Mouse (Mus musculus) MEL (cell line): ENCODE data around the gene Padi4. TPM values are rescaled to one million over a fixed set of nuclear protein-coding genes. Genes with fewer than 3 reads are reported as not detected.
A peak's percentile ranks its signal among the peaks of the same experiment; 100 is the strongest.

ENCODE experiments used
- CHD1 ChIP-seq: IDR thresholded peaks from 2 replicates; pipeline ENCODE4 v1.6.1; 2012; ENCODE audit warnings: low read depth, mild to moderate bottlenecking, inconsistent platforms, low read length, improper control_type of control experiment
- CTCF ChIP-seq, 3 experiments: IDR thresholded peaks in 2 of 3; conservative IDR thresholded peaks in 1 of 3; 2 replicates each; pipeline ENCODE4 v1.5.1; 2011 to 2012; ENCODE audit warnings: low read length in 3 of 3, low read depth in 2 of 3, mild to moderate bottlenecking in 2 of 3, improper control_type of control experiment in 1 of 3, inconsistent platforms in 1 of 3, mixed read lengths in 1 of 3, moderate library complexity in 1 of 3; ENCODE audit not compliant: control insufficient read depth in 1 of 3, insufficient read depth in 1 of 3, poor library complexity in 1 of 3, severe bottlenecking in 1 of 3
- E2F4 ChIP-seq: IDR thresholded peaks from 2 replicates; pipeline ENCODE4 v1.6.1; 2011; ENCODE audit warnings: low read depth, low read length, improper control_type of control experiment, borderline replicate concordance
- ELF1 ChIP-seq: IDR thresholded peaks from 2 replicates; pipeline ENCODE4 v1.6.1; 2014; ENCODE audit warnings: low read depth, mild to moderate bottlenecking, inconsistent platforms, low read length, improper control_type of control experiment, moderate library complexity
- GABPA ChIP-seq: IDR thresholded peaks from 2 replicates; pipeline ENCODE4 v1.6.1; 2012; ENCODE audit warnings: low read depth, mild to moderate bottlenecking, inconsistent platforms, low read length, improper control_type of control experiment, moderate library complexity
- HCFC1 ChIP-seq: IDR thresholded peaks from 2 replicates; pipeline ENCODE4 v1.6.1; 2012; ENCODE audit warnings: low read depth, mild to moderate bottlenecking, inconsistent platforms, low read length, improper control_type of control experiment, moderate library complexity
- NRF1 ChIP-seq: IDR thresholded peaks from 2 replicates; pipeline ENCODE4 v1.6.1; 2014; ENCODE audit warnings: low read depth, mild to moderate bottlenecking, inconsistent platforms, low read length, improper control_type of control experiment, moderate library complexity; ENCODE audit not compliant: poor library complexity, insufficient read depth, severe bottlenecking
- POLR2AphosphoS2 ChIP-seq: IDR thresholded peaks from 2 replicates; pipeline ENCODE4 v1.6.1; 2011; ENCODE audit warnings: low read length, improper control_type of control experiment
- RCOR1 ChIP-seq: IDR thresholded peaks from 2 replicates; pipeline ENCODE4 v1.6.1; 2012; ENCODE audit warnings: low read depth, mild to moderate bottlenecking, inconsistent platforms, low read length, improper control_type of control experiment
- TBP ChIP-seq: IDR thresholded peaks from 2 replicates; pipeline ENCODE4 v1.8.0; 2011; ENCODE audit warnings: low read depth, low read length, improper control_type of control experiment
- UBTF ChIP-seq: IDR thresholded peaks from 2 replicates; pipeline ENCODE4 v1.6.1; 2012; ENCODE audit warnings: low read depth, mild to moderate bottlenecking, inconsistent platforms, low read length, improper control_type of control experiment, moderate library complexity, borderline replicate concordance; ENCODE audit not compliant: insufficient read depth
- ZC3H11A ChIP-seq: IDR thresholded peaks from 2 replicates; pipeline ENCODE4 v1.6.1; 2012; ENCODE audit warnings: low read depth, mild to moderate bottlenecking, inconsistent platforms, low read length, improper control_type of control experiment
- polyA plus RNA-seq, 2 experiments: library from polyadenylated mRNA; stranded (reverse) in 1 of 2; unstranded in 1 of 2; fragments of >175 nt in 1 of 2; fragments of >200 nt in 1 of 2; gene quantifications; 2 replicates each; pipeline versions ENCODE4 v1.2.1 to v1.2.4; 2012; ENCODE audit warnings: low replicate concordance in 2 of 2, low read depth in 1 of 2; ENCODE audit not compliant: insufficient read length in 2 of 2, insufficient read depth in 1 of 2, missing spikeins in 1 of 2
- total RNA-seq: library from RNA; depleted of rRNA; stranded (reverse); fragments of 300-350 nt; gene quantifications from 2 replicates; pipeline ENCODE4 v1.2.3, GENCODE M21; 2012; rRNA removed

The Padi4 gene
- total and polyA plus RNA-seq, 3 experiments: not detected

GRCm38 (mm10) chr4:140699441-140700127 lies 74.5 kb downstream of the Padi4 start (continued):
- 0 out of 2 replicates have a peak, but pooled peaks have one; percentile 59 for TF ChIP-seq CHD1
- no peak for TF ChIP-seq CTCF (IDR thresholded peaks at IDR 0.05 in 2 of 3, conservative IDR thresholded peaks at IDR 0.05 in 1 of 3; ENCODE audit: control insufficient read depth in 1 of 3, insufficient read depth in 1 of 3, low read depth in 2 of 3, low read length in 3 of 3, poor library complexity in 1 of 3, severe bottlenecking in 1 of 3)
- peak; percentile 97 for TF ChIP-seq POLR2AphosphoS2
- TF ChIP-seq ZC3H11A: no peak
- TF ChIP-seq TBP: peak; percentile 98
- TF ChIP-seq GABPA: no peak
- TF ChIP-seq E2F4: no peak
- peak; percentile 64 for TF ChIP-seq NRF1
- TF ChIP-seq HCFC1: peak; percentile 82
- no peak for TF ChIP-seq UBTF
- TF ChIP-seq ELF1: peak; percentile 80
- TF ChIP-seq RCOR1: 0 out of 2 replicates have a peak, but pooled peaks have one; percentile 3
- TF ChIP-seq, all 39 proteins: peak for 20

Other genes starting within 250 kb of the Padi4 start
- gene Arhgef10l, start 108.2 kb downstream of the Padi4 start, total RNA-seq: 10.2 and 16.9 TPM in 2 replicates
- gene Arhgef10l, start 108.2 kb downstream of the Padi4 start, polyA plus RNA-seq: 10 to 100 TPM in 1 of 2 experiments, not detected in 1; 26.0 TPM
- 267 and 270 TPM in 2 replicates for gene Rcc2, start 73.7 kb downstream of the Padi4 start, total RNA-seq
- 100 to 1,000 TPM; 254 to 427 TPM for gene Rcc2, start 73.7 kb downstream of the Padi4 start, polyA plus RNA-seq
- not detected in 2 replicates for gene Padi6, start 31.6 kb downstream of the Padi4 start, total RNA-seq
- not detected for gene Padi6, start 31.6 kb downstream of the Padi4 start, polyA plus RNA-seq
- gene Padi3, start 36.4 kb upstream of the Padi4 start, total RNA-seq: 75.9 and 106 TPM in 2 replicates
- gene Padi3, start 36.4 kb upstream of the Padi4 start, polyA plus RNA-seq: 10 to 100 TPM in 1 of 2 experiments, not detected in 1; 73.1 TPM
- 0.26 and 0.31 TPM in 2 replicates for gene Padi1, start 71.5 kb upstream of the Padi4 start, total RNA-seq
- gene Padi1, start 71.5 kb upstream of the Padi4 start, polyA plus RNA-seq: under 1 TPM in 1 of 2 experiments, not detected in 1; 0.40 TPM
- 0.07 and 0.27 TPM in 2 replicates for gene Padi2, start 132.1 kb upstream of the Padi4 start, total RNA-seq
- under 1 TPM in 1 of 2 experiments, not detected in 1; 0.07 TPM for gene Padi2, start 132.1 kb upstream of the Padi4 start, polyA plus RNA-seq
- gene Sdhb, start 187.0 kb upstream of the Padi4 start, total RNA-seq: 271 and 292 TPM in 2 replicates
- 100 to 1,000 TPM; 342 to 414 TPM for gene Sdhb, start 187.0 kb upstream of the Padi4 start, polyA plus RNA-seq
- 27.3 and 29.0 TPM in 2 replicates for gene Atp13a2, start 212.6 kb upstream of the Padi4 start, total RNA-seq
- gene Atp13a2, start 212.6 kb upstream of the Padi4 start, polyA plus RNA-seq: 10 to 100 TPM in 1 of 2 experiments, not detected in 1; 65.4 TPM
- not detected in 2 replicates for gene Mfap2, start 236.2 kb upstream of the Padi4 start, total RNA-seq
- gene Mfap2, start 236.2 kb upstream of the Padi4 start, polyA plus RNA-seq: not detected